Mouse (Mus musculus) Patski (cell line): Measurements from ENCODE around the gene Zfp398. TPM values are rescaled to one million over a fixed set of nuclear protein-coding genes. Genes with fewer than 3 reads are reported as not detected.

ENCODE experiments used
- ATAC-seq: fragments of 100-300 bp; one replicate; pipeline ENCODE4 v1.8.0; 2021
- CTCF ChIA-PET: fragments of 350-600 bp; sonication (Branson Sonifier 250); formaldehyde crosslinking; loops from one replicate; lab custom pipeline; 2022; ENCODE audit warnings: inconsistent platforms; lab: Charles Lee
- POLR2A ChIA-PET: fragments of 350-600 bp; sonication (Branson Sonifier 250); formaldehyde crosslinking; loops from one replicate; lab custom pipeline; 2022; ENCODE audit warnings: antibody characterized with exemption, inconsistent platforms; lab: Charles Lee
- DNase-seq: peaks from one replicate; pipeline ENCODE4 v3.0.0-alpha.2; 2011; ENCODE audit warnings: low read depth, low spot score
- H3K27me3 ChIP-seq: fragments of 371-371 bp; one replicate; pipeline ENCODE4 v1.5.1; 2021
- CTCF ChIP-seq: fragments of 100-300 bp; IDR thresholded peaks from one replicate; pipeline ENCODE4 v1.5.1; 2021
- in situ Hi-C: fragments of 300-500 bp; cut with MboI; formaldehyde crosslinking; loops from 3 replicates; pipeline ENCODE4 v1.11.1; 2018; ENCODE audit warnings: low pct_unique_long_range_greater_than_20kb, mixed read lengths
- polyA plus RNA-seq: library from polyadenylated mRNA; unstranded; gene quantifications from one replicate; pipeline ENCODE4 v1.2.3, GENCODE M21; 2021

The Zfp398 gene
- polyA plus RNA-seq, 1 experiment from 2014 or later = 7.0 TPM

GRCm38 (mm10) chr6:47821776-47822175 lies 13.7 kb upstream of the Zfp398 start:
- no peak for ATAC-seq
- POLR2A ChIA-PET = no interaction called here
- CTCF ChIA-PET = no interaction called here
- DNase-seq = no peak
- no peak for TF ChIP-seq CTCF
- in situ Hi-C loops = no loop called here
- H3K27me3 ChIP-seq = no peaks in the 10 kb centered on the region

GRCm38 (mm10) chr6:47824241-47824640 lies 11.2 kb upstream of the Zfp398 start:
- no peak for ATAC-seq
- no peak for DNase-seq
- POLR2A ChIA-PET = no interaction called here
- no peak for TF ChIP-seq CTCF
- H3K27me3 ChIP-seq = no peaks in the 10 kb centered on the region
- CTCF ChIA-PET = no interaction called here
- in situ Hi-C loops = no loop called here

GRCm38 (mm10) chr6:47827462-47827861 lies 8.0 kb upstream of the Zfp398 start:
- DNase-seq (no peak), ATAC-seq (no peak)
- in situ Hi-C loops = no loop called here
- ChIA-PET CTCF (interaction anchor here (1.1 to 3.1 kb wide), 2 partner anchors 29 to 34 kb away, joined by 3 to 11 read pairs; no protein-coding TSS in a partner anchor), POLR2A (no interaction called here)
- TF ChIP-seq CTCF = no peak
- no peaks in the 10 kb centered on the region for H3K27me3 ChIP-seq

- in situ Hi-C loops = no loop called here
- H3K27me3 ChIP-seq = no peaks in the 10 kb centered on the region
- DNase-seq (no peak), ATAC-seq (no peak)
- POLR2A ChIA-PET = interaction anchor here (1.0 kb wide), 1 partner anchor 35 kb away, joined by 3 read pairs; no protein-coding TSS in a partner anchor
- CTCF ChIA-PET = interaction anchor here (0.9 to 3.1 kb wide), 5 partner anchors 15 to 38 kb away, joined by 3 to 11 read pairs (median 3); partner anchors contain the start of gene Pdia4
- no peak for TF ChIP-seq CTCF
Observed at GRCm38 (mm10) chr6:47828950-47829349, 6.5 kb upstream of the Zfp398 start.

GRCm38 (mm10) chr6:47830104-47831078 lies 5.1 kb upstream of the Zfp398 start, which contains the start of gene Zfp786:
Gene Zfp786 (minus strand): TSS chr6:47830867.
- POLR2A ChIA-PET = interaction anchor here (0.6 to 1.0 kb wide), 2 partner anchors 35 to 37 kb away, joined by 3 read pairs; no protein-coding TSS in a partner anchor
- CTCF ChIA-PET = interaction anchor here (1.2 kb wide), 1 partner anchor 26 kb away, joined by 3 read pairs; no protein-coding TSS in a partner anchor
- TF ChIP-seq CTCF = no peak
- no peak for DNase-seq
- no peaks in the 10 kb centered on the region for H3K27me3 ChIP-seq
- in situ Hi-C loops = no loop called here
- ATAC-seq = peak; percentile 72

- CTCF ChIA-PET = interaction anchor here (1.1 to 1.4 kb wide), 2 partner anchors 19 to 33 kb away, joined by 3 to 4 read pairs; partner anchors contain the start of gene Pdia4
- ATAC-seq = no peak
Observed at GRCm38 (mm10) chr6:47832220-47832619, 3.2 kb upstream of the Zfp398 start.

GRCm38 (mm10) chr6:47835984-47836521 lies 592 bp downstream of the Zfp398 start:
- in situ Hi-C loops = no loop called here
- H3K27me3 ChIP-seq = no peaks in the 10 kb centered on the region
- ChIA-PET CTCF (interaction anchor here (0.9 to 1.9 kb wide), 8 partner anchors 10 to 244 kb away, joined by 3 to 9 read pairs (median 4); no protein-coding TSS in a partner anchor), POLR2A (interaction anchor here (0.6 kb wide), 1 partner anchor 143 kb away, joined by 3 read pairs; no protein-coding TSS in a partner anchor)
- TF ChIP-seq CTCF = no peak
- no peak for DNase-seq
- peak; percentile 86 for ATAC-seq

More at GRCm38 (mm10) chr6:47832220-47832619, 3.2 kb upstream of the Zfp398 start:
- in situ Hi-C loops = no loop called here
- TF ChIP-seq CTCF = no peak
- H3K27me3 ChIP-seq = no peaks in the 10 kb centered on the region
- DNase-seq = no peak
- POLR2A ChIA-PET = no interaction called here

GRCm38 (mm10) chr6:47837630-47838029 lies 2.2 kb downstream of the Zfp398 start:
- ATAC-seq = no peak
- CTCF ChIA-PET = interaction anchor here (1.2 to 1.6 kb wide), 2 partner anchors 20 to 44 kb away, joined by 3 read pairs; no protein-coding TSS in a partner anchor
- POLR2A ChIA-PET = interaction anchor here (0.5 kb wide), 1 partner anchor 18 kb away, joined by 6 read pairs; no protein-coding TSS in a partner anchor
- in situ Hi-C loops = no loop called here
- TF ChIP-seq CTCF = no peak
- no peak for DNase-seq
- H3K27me3 ChIP-seq = no peaks in the 10 kb centered on the region

- H3K27me3 ChIP-seq = no peaks in the 10 kb centered on the region
- CTCF ChIA-PET = interaction anchor here (1.0 kb wide), 1 partner anchor 23 kb away, joined by 3 read pairs; no protein-coding TSS in a partner anchor
- DNase-seq (no peak), ATAC-seq (no peak)
- POLR2A ChIA-PET = no interaction called here
- in situ Hi-C loops = no loop called here
- TF ChIP-seq CTCF = no peak
Observed at GRCm38 (mm10) chr6:47841077-47841476, 5.6 kb downstream of the Zfp398 start.

- ATAC-seq = no peak
- ChIA-PET POLR2A (interaction anchor here (1.5 kb wide), 1 partner anchor 14 kb away, joined by 6 read pairs; no protein-coding TSS in a partner anchor), CTCF (interaction anchor here (1.0 to 1.7 kb wide), 3 partner anchors 17 to 35 kb away, joined by 3 to 4 read pairs (median 3); partner anchors contain the start of gene Zfp282)
- in situ Hi-C loops = no loop called here
- TF ChIP-seq CTCF = no peak
- no peaks in the 10 kb centered on the region for H3K27me3 ChIP-seq
- DNase-seq = no peak
Observed at GRCm38 (mm10) chr6:47841831-47842230, 6.4 kb downstream of the Zfp398 start.
